Mouse (Mus musculus) testis, postnatal 14 days (tissue): ENCODE results near the gene Nhsl2.
"Not testable (repeated sequence)": the region's sequence is repeated elsewhere in the genome, so short reads cannot be mapped to it uniquely, and the experiment has no call there.

Experiments used
- DNase-seq: peaks from one replicate; pipeline ENCODE4 v3.0.0; 2021; ENCODE audit warnings: low spot score

Nhsl2 gene

DNA sequence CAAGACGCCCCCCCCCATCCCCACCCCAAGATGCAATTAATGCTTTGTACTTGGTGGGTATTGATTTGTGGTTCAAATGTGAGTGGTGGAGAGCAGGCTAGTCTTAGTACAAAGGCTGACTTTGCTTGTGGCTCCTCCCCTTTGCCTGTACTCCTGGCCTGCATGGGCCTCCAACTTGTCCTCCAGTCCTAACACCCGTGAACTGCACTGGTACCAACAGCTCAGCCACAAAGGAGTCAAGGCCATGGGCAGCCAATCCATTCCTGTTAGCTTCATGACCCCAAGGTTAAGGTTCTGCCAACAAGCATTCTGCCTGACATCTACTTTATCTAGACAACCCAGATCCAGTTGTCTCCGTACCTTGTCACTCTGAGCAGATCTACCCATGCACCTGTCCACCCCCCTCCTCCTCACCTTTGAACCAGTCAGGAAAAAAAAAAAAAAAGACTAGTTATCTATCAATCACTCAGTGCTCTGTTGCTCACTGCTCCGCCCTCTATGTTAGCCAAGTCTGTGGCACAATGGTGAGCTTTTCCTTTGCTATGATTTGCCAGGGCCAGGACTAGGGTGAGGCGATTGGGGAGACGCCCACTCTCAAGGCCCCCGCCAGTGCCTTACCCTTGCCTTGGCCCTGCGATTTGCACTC is 236.7 kb downstream of the Nhsl2 start:
- DNase-seq = no peak

DNA sequence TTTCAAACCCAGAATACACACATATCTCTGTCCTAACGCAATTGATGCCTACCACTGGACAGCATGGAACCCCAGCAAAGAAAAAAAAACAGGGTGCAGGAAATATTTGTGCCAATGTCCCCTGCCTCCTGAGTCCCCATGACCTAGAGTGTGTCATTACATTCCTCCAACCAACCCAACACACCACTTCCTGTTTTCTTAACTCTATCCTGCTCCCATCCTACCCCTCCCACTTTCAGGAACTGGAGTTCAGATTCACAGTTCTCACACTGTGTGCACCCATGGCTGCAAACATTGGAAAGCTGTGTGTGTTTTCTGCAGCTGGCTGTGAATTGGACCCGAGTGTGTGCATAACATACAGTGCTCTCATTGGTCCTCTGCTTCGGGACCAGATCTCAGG is 241.4 kb downstream of the Nhsl2 start:
- no peak for DNase-seq

- no peak for DNase-seq
These were observed 245.3 kb downstream of the Nhsl2 start for GRCm38 (mm10) chrX:102094381-102094904.

DNA sequence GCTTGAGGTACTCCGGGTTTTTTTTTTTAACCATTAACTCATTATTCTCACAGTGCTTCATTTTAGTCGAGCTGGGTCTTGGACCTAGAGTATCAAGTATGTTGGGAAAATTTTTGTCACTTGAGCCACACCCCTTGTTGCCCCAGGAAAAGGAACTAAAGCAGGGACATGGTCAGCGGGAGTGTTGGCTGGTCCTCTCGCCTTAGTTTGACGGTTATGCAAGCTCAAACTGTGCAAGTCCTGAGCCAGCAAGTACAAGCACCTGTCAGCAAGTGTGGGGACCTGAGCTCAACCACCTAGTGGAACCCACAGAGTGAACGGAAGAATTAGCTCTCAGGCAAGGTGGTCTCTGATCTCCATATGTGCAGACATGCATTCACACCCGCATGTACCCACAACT is 252.7 kb downstream of the Nhsl2 start:
- no peak for DNase-seq

DNA sequence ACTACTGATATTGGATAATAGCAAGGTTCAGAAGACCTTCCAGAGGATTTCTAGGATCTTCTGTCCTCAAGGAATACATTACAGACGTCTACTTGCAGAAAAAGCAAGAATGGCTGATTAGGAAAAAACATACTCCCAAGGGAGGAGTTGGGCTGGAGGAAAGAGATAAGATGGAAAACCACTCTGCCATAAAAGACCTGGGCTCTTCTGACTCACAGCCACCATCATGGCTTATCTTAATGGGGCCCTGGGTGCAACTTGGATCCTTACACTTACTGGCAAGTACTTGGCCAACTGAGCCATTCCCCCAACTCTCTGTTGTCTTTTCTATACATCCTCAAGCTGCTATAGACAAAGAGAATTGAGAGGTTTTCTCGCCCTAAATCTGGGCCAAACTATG is 254.6 kb downstream of the Nhsl2 start:
- DNase-seq = not testable (repeated sequence)

DNA sequence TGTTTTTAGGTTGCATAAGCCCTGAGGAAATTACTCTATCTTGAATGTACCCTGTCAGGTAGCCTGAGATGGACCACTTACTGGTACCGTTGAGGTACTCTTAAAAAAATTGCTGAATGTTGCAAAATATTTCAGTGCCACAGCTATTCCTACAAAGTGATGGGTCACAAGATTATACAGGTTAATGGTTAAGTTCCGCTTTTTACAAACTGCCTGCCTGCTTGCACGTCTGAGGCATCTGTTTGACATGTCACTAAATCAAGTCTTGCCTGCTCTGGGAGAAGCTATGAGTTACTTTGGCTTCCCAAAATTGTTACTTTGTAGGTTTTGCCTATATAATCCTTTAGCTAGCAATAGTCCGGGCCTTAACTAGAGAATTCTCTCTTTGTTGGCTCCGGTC is 260.2 kb downstream of the Nhsl2 start:
- DNase-seq = not testable (repeated sequence)

DNA sequence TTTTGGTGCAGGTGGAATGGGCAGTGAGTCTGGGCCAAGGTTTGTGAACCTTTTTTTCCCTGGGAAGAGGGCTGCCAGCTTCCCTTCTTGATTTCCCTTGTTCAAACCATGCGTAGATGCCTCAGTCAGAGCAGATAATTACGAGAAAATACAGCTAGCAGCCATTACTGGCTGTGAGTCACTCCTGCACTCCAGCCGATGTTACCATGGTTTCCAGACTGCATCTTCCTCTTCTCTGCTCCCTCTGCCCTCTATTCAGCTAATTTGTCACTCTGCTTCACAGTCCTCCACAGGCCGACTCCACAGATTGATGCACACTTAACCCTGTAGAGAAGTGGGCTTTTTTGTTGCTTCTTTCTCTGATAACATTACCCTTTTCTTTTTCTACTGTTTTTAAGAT is 266.5 kb downstream of the Nhsl2 start:
- DNase-seq = no peak

DNA sequence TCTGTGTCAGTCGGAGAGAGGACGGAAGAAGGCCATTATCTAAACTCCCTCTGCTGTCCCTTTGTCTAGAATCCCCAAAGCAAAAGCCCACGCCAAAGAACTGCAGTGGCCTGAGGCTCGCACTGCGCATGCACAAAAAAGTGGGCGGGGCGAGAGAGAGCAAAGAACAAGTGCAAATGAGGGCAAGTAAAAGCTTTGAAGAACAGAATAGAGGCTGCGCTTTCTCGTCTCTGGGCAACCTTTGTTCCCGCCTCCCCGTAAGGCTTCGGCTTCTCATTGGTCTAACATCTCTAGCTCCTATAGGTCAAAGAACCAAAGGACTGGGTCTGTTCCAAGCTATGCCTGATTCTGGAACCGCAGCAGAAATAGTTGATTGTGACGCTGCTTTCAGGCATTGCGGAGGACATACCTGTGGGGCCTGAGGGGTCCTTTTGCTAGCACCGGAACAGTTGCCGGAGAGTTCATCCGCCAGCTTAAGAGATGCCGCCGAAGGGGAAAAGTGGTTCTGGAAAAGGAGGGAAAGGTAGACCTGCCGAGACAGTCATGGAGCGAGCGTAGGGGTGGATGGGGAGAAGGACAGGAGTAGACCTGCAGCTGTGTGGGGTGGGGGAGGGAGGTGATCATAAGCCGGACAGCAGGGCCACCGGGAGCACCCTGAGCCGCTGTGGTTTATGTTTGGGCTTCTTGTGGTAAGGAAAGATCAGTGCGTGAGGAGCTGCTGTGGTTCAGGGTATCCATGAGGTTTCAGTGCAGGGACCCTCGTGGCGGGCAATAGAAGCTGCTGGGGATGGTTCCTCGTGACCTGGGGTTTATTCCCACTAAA is 270.1 kb downstream of the Nhsl2 start, which contains the start of gene Pin4:
Gene Pin4, plus strand, starts transcription at position 406 of the 823 bp plus-strand sequence.
- DNase-seq = peak; percentile 91

GRCm38 (mm10) chrX:102121321-102121720 is 272.1 kb downstream of the Nhsl2 start:
- no peak for DNase-seq

- DNase-seq = no peak
These were observed 292.0 kb downstream of the Nhsl2 start for GRCm38 (mm10) chrX:102141157-102141556.
